Mouse (Mus musculus) heart, postnatal 4 days (tissue): ENCODE measurements around the gene Fkbp4. TPM values are rescaled to one million over a fixed set of nuclear protein-coding genes. Genes with fewer than 3 reads are reported as not detected.
"Not testable (repeated sequence)": the region's sequence is repeated elsewhere in the genome, so short reads cannot be mapped to it uniquely, and the experiment has no call there.

Source experiments
- DNase-seq: peaks from one replicate; pipeline ENCODE4 v3.0.0; 2021
- total RNA-seq, 2 experiments: library from RNA; stranded (reverse); gene quantifications; 2 replicates each; pipeline ENCODE4 v1.2.3; 2021

Fkbp4 gene
- total RNA-seq, 2 experiments from 2014 or later = 199 to 200 TPM

- DNase-seq = no peak
Measured at GRCm38 (mm10) chr6:128390683-128391082, 47.8 kb downstream of the Fkbp4 start.

- no peak for DNase-seq
Measured at GRCm38 (mm10) chr6:128389185-128389584, 49.3 kb downstream of the Fkbp4 start.

- DNase-seq = no peak
Measured at GRCm38 (mm10) chr6:128385026-128385425, 53.5 kb downstream of the Fkbp4 start.

GRCm38 (mm10) chr6:128383752-128384151, 54.7 kb downstream of the Fkbp4 start:
- DNase-seq = no peak

- DNase-seq = no peak
Measured at GRCm38 (mm10) chr6:128381254-128381653, 57.2 kb downstream of the Fkbp4 start.

GRCm38 (mm10) chr6:128380594-128381167, 57.8 kb downstream of the Fkbp4 start:
- not testable (repeated sequence) for DNase-seq

Other genes with a start within 250 kb of the Fkbp4 start
- 1 to 10 TPM; 6.2 to 6.9 TPM for gene Tead4, start 137.9 kb downstream of the Fkbp4 start, total RNA-seq
- 10 to 100 TPM; 10.9 to 11.4 TPM for gene Tulp3, start 82.8 kb downstream of the Fkbp4 start, total RNA-seq
- 10 to 100 TPM; 25.7 to 26.8 TPM for gene Rhno1, start 75.8 kb downstream of the Fkbp4 start, total RNA-seq
- gene Foxm1, start 75.7 kb downstream of the Fkbp4 start, total RNA-seq = 10 to 100 TPM; 42.0 to 48.9 TPM
- not detected for gene Tex52, start 63.2 kb downstream of the Fkbp4 start, total RNA-seq
- gene Gm44596, start 63.2 kb downstream of the Fkbp4 start, total RNA-seq = not detected
- gene Nrip2, start 39.4 kb downstream of the Fkbp4 start, total RNA-seq = 1 to 10 TPM; 1.5 to 1.8 TPM
- gene Itfg2, start 13.7 kb downstream of the Fkbp4 start, total RNA-seq = 10 to 100 TPM; 27.8 to 34.2 TPM
- 1 to 10 TPM; 1.1 to 2.9 TPM for gene Pzp, start 88.0 kb upstream of the Fkbp4 start, total RNA-seq
- under 1 TPM in 1 of 2 experiments, not detected in 1; 0.11 TPM for gene A2ml1, start 142.9 kb upstream of the Fkbp4 start, total RNA-seq
- not detected for gene Klrb1a, start 184.9 kb upstream of the Fkbp4 start, total RNA-seq
- not detected for gene Clec2h, start 223.7 kb upstream of the Fkbp4 start, total RNA-seq